Mouse (Mus musculus): Measurements from ENCODE around the gene Pdlim7. TPM values are rescaled to one million over a fixed set of nuclear protein-coding genes. Genes with fewer than 3 reads are reported as not detected.

Pdlim7 gene
- total and polyA plus RNA-seq, 3 experiments: 12.3 to 40.6 TPM; not detected in 1

- Histone ChIP-seq H3K9me3 (replicated peaks; ENCODE audit: insufficient read depth, low read length) (no peaks in the 10 kb centered on the region), H3K4me1 (ENCODE audit: control insufficient read depth in 1 of 2, insufficient read depth in 2 of 2, low read length in 2 of 2) (peaks cover 0 to 13% of the 10 kb centered on the region in 2 experiments; a peak in 2 of 4 replicates), H3K27me3 (ENCODE audit: control insufficient read depth in 1 of 2, insufficient read depth in 2 of 2, low read length in 2 of 2) (no peaks in the 10 kb centered on the region), H3K4me3 (ENCODE audit: control insufficient read depth in 1 of 2, insufficient read depth in 1 of 2, low read depth in 2 of 2, low read length in 2 of 2) (no peak overlapping the region), H3K36me3 (ENCODE audit: control insufficient read depth in 1 of 2, insufficient read depth in 2 of 2, low read length in 2 of 2) (peaks cover 0 to 11% of the 10 kb centered on the region in 2 experiments; a peak in 2 of 4 replicates), H3K27ac (ENCODE audit: control insufficient read depth, low read depth, low read length) (no peak overlapping the region), H3K79me2 (ENCODE audit: control insufficient read depth, insufficient read depth, low read length, poor library complexity) (no peaks in the 10 kb centered on the region), H3K9ac (ENCODE audit: control insufficient read depth, low read depth, low read length, poor library complexity, severe bottlenecking) (no peak overlapping the region)
- no peak for DNase-seq (ENCODE audit: low read depth, low spot score)
- TF ChIP-seq USF1 (IDR thresholded peaks at IDR 0.05; ENCODE audit: low read depth, low read length): no peak
- no peak for TF ChIP-seq NELFE (IDR thresholded peaks at IDR 0.05; ENCODE audit: low read depth, low read length)
- TF ChIP-seq MAX (IDR thresholded peaks at IDR 0.05; ENCODE audit: low read length): no peak
- no peak for TF ChIP-seq MAFK (IDR thresholded peaks at IDR 0.05; ENCODE audit: borderline replicate concordance, low read depth, low read length)
- TF ChIP-seq ZC3H11A (IDR thresholded peaks at IDR 0.05; ENCODE audit: low read depth, low read length): no peak
Measured at GRCm38 (mm10) chr13:55498906-55499305, 14.6 kb downstream of the Pdlim7 start.

DNA sequence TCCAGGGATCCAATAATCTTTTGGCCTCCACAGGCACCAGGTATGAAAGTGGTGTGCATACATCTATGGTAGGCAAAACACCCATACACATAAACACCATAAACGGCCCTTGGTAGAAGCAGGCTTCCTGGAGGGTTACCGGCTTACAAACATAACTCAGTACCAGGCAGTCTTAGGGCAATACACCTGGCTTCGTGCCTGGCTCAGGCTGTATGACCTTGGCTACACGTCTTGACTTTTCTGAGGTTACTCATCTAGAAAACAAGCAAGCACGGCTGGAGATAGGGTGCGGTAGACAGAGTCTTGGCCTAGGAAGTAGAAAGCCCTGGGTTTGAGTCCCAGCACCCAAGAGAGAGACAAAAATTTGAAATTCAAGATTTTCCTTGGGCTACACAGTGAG, 16.8 kb downstream of the Pdlim7 start:
- Histone ChIP-seq H3K9me3 (replicated peaks; ENCODE audit: insufficient read depth, low read length) (no peaks in the 10 kb centered on the region), H3K79me2 (ENCODE audit: control insufficient read depth, insufficient read depth, low read length, poor library complexity) (no peaks in the 10 kb centered on the region), H3K4me3 (ENCODE audit: control insufficient read depth in 1 of 2, insufficient read depth in 1 of 2, low read depth in 2 of 2, low read length in 2 of 2) (no peak overlapping the region), H3K27me3 (ENCODE audit: control insufficient read depth in 1 of 2, insufficient read depth in 2 of 2, low read length in 2 of 2) (no peaks in the 10 kb centered on the region; a peak in 1 of 4 replicates), H3K4me1 (ENCODE audit: control insufficient read depth in 1 of 2, insufficient read depth in 2 of 2, low read length in 2 of 2) (peaks cover 0 to 15% of the 10 kb centered on the region in 2 experiments; a peak in 2 of 4 replicates), H3K36me3 (ENCODE audit: control insufficient read depth in 1 of 2, insufficient read depth in 2 of 2, low read length in 2 of 2) (peaks cover 0 to 11% of the 10 kb centered on the region in 2 experiments; a peak in 2 of 4 replicates), H3K9ac (ENCODE audit: control insufficient read depth, low read depth, low read length, poor library complexity, severe bottlenecking) (no peak overlapping the region), H3K27ac (ENCODE audit: control insufficient read depth, low read depth, low read length) (no peak overlapping the region)
- TF ChIP-seq NRF1 (IDR thresholded peaks at IDR 0.05; ENCODE audit: insufficient read depth, low read depth, low read length, poor library complexity, severe bottlenecking) (no peak), EP300 (IDR thresholded peaks at IDR 0.05; ENCODE audit: low read depth in 1 of 2, low read length in 2 of 2) (no peak), USF2 (IDR thresholded peaks at IDR 0.05; ENCODE audit: borderline replicate concordance in 1 of 2, insufficient read depth in 1 of 2, low read depth in 1 of 2, low read length in 2 of 2) (no peak), SMC3 (IDR thresholded peaks at IDR 0.05; ENCODE audit: low read depth, low read length) (no peak), POLR2AphosphoS2 (IDR thresholded peaks at IDR 0.05; ENCODE audit: low read length) (no peak), USF1 (IDR thresholded peaks at IDR 0.05; ENCODE audit: low read depth, low read length) (no peak), CTCF (IDR thresholded peaks at IDR 0.05 in 2 of 3, conservative IDR thresholded peaks at IDR 0.05 in 1 of 3; ENCODE audit: control insufficient read depth in 1 of 3, insufficient read depth in 1 of 3, low read depth in 2 of 3, low read length in 3 of 3, poor library complexity in 1 of 3, severe bottlenecking in 1 of 3) (no peak), ETS1 (IDR thresholded peaks at IDR 0.05; ENCODE audit: low read depth, low read length) (no peak), JUND (IDR thresholded peaks at IDR 0.05; ENCODE audit: low read depth, low read length) (no peak), KAT2A (conservative IDR thresholded peaks at IDR 0.05; ENCODE audit: low read depth, low read length) (no peak), CHD2 (IDR thresholded peaks at IDR 0.05; ENCODE audit: low read length) (no peak), MAFK (IDR thresholded peaks at IDR 0.05; ENCODE audit: borderline replicate concordance, low read depth, low read length) (no peak), RAD21 (IDR thresholded peaks at IDR 0.05; ENCODE audit: low read depth, low read length) (no peak), CHD1 (IDR thresholded peaks at IDR 0.05; ENCODE audit: low read depth, low read length) (no peak), HCFC1 (IDR thresholded peaks at IDR 0.05; ENCODE audit: low read depth, low read length) (no peak), ZC3H11A (IDR thresholded peaks at IDR 0.05; ENCODE audit: low read depth, low read length) (no peak)
- no peak for DNase-seq (ENCODE audit: low read depth, low spot score)

All from MEL (cell line).